Mouse (Mus musculus) myocyte (in vitro differentiated cells): ENCODE data around the gene Nacad. TPM values are rescaled to one million over a fixed set of nuclear protein-coding genes. Genes with fewer than 3 reads are reported as not detected.

Source experiments
- H3K27me3 ChIP-seq: one replicate; pipeline ENCODE4 v1.6.1; 2011; ENCODE audit not compliant: control insufficient read depth, insufficient read depth, insufficient read length
- H3K36me3 ChIP-seq: one replicate; pipeline ENCODE4 v1.6.1; 2011; ENCODE audit not compliant: control insufficient read depth, insufficient read depth
- H3K4me2 ChIP-seq: one replicate; pipeline ENCODE4 v1.6.1; 2011; ENCODE audit warnings: low read depth, control low read depth
- H3K4me3 ChIP-seq: one replicate; pipeline ENCODE4 v1.5.1; 2011; ENCODE audit warnings: mild to moderate bottlenecking, control low read depth, moderate library complexity
- H3K79me2 ChIP-seq: one replicate; pipeline ENCODE4 v1.6.1; 2011; ENCODE audit not compliant: control insufficient read depth, insufficient read depth
- H3ac ChIP-seq: one replicate; pipeline ENCODE4 v1.6.1; 2011; ENCODE audit not compliant: control insufficient read depth, insufficient read length
- CEBPB ChIP-seq: IDR thresholded peaks from 2 replicates; pipeline ENCODE4 v1.6.1; 2011; ENCODE audit warnings: mild to moderate bottlenecking, moderate library complexity; ENCODE audit not compliant: poor library complexity, insufficient read depth, severe bottlenecking
- E2F4 ChIP-seq: IDR thresholded peaks from one replicate; pipeline ENCODE4 v1.6.1; 2011; ENCODE audit warnings: mild to moderate bottlenecking, control low read depth, moderate library complexity; ENCODE audit not compliant: insufficient read depth
- MAX ChIP-seq: IDR thresholded peaks from one replicate; pipeline ENCODE4 v1.6.1; 2011; ENCODE audit warnings: low read depth, mild to moderate bottlenecking, control low read depth
- MYOD1 ChIP-seq, 3 experiments: IDR thresholded peaks; one replicate each; pipeline ENCODE4 v1.6.1; 2011; ENCODE audit warnings: control low read depth in 2 of 3, low read depth in 2 of 3, mild to moderate bottlenecking in 2 of 3, moderate library complexity in 1 of 3; ENCODE audit not compliant: insufficient read length in 2 of 3, control insufficient read depth in 1 of 3
- MYOG ChIP-seq, 3 experiments: IDR thresholded peaks; one replicate each; pipeline ENCODE4 v1.6.1; 2011; ENCODE audit warnings: control low read depth in 2 of 3, low read depth in 2 of 3, mild to moderate bottlenecking in 2 of 3; ENCODE audit not compliant: insufficient read length in 2 of 3, control insufficient read depth in 1 of 3, insufficient read depth in 1 of 3
- POLR2A ChIP-seq: IDR thresholded peaks from one replicate; pipeline ENCODE4 v1.6.1; 2011; ENCODE audit warnings: low read depth, mild to moderate bottlenecking, control low read depth, moderate library complexity; ENCODE audit not compliant: insufficient read length
- POLR2AphosphoS2 ChIP-seq: IDR thresholded peaks from one replicate; pipeline ENCODE4 v1.6.1; 2011; ENCODE audit warnings: low read depth, control low read depth; ENCODE audit not compliant: insufficient read length
- REST ChIP-seq: IDR thresholded peaks from one replicate; pipeline ENCODE4 v1.6.1; 2011; ENCODE audit warnings: mild to moderate bottlenecking, control low read depth, moderate library complexity; ENCODE audit not compliant: insufficient read depth, insufficient read length
- SRF ChIP-seq: IDR thresholded peaks from one replicate; pipeline ENCODE4 v1.6.1; 2011; ENCODE audit warnings: low read depth; ENCODE audit not compliant: control insufficient read depth, insufficient read length
- TCF12 ChIP-seq: IDR thresholded peaks from one replicate; pipeline ENCODE4 v1.6.1; 2011; ENCODE audit warnings: mild to moderate bottlenecking, control low read depth; ENCODE audit not compliant: poor library complexity, insufficient read depth, severe bottlenecking
- TCF3 ChIP-seq: IDR thresholded peaks from one replicate; pipeline ENCODE4 v1.6.1; 2011; ENCODE audit warnings: low read depth, control low read depth; ENCODE audit not compliant: insufficient read length
- USF1 ChIP-seq: IDR thresholded peaks from one replicate; pipeline ENCODE4 v1.6.1; 2011; ENCODE audit warnings: low read depth, mild to moderate bottlenecking, control low read depth, moderate library complexity
- polyA plus RNA-seq: library from polyadenylated mRNA; unstranded; fragments of >200 nt; fragmentation: generic; extraction: Trizol; gene quantifications from one replicate; pipeline ENCODE4 v1.2.1, GENCODE M21; 2012; ENCODE audit warnings: missing spikeins

Gene Nacad
- polyA plus RNA-seq, 1 experiment = 1.00 TPM

GRCm38 (mm10) chr11:6627731-6628130 is 21.9 kb upstream of the Nacad start:
- Histone ChIP-seq H3K36me3 (peaks cover 8% of the 10 kb centered on the region), H3K4me2 (no peak overlapping the region), H3K27me3 (no peaks in the 10 kb centered on the region), H3K4me3 (no peak overlapping the region), H3ac (no peak overlapping the region), H3K79me2 (peaks cover 36% of the 10 kb centered on the region)
- TF ChIP-seq POLR2AphosphoS2 = no peak
- TF ChIP-seq SRF = no peak
- TF ChIP-seq E2F4 = no peak
- no peak for TF ChIP-seq TCF3
- TF ChIP-seq CEBPB = no peak
- TF ChIP-seq MYOD1 (IDR thresholded peaks at IDR 0.05; ENCODE audit: control insufficient read depth in 1 of 3, insufficient read length in 2 of 3, low read depth in 2 of 3) = no peak
- no peak for TF ChIP-seq MAX
- TF ChIP-seq POLR2A = no peak
- TF ChIP-seq USF1 = no peak
- no peak for TF ChIP-seq REST
- no peak for TF ChIP-seq MYOG (IDR thresholded peaks at IDR 0.05; ENCODE audit: control insufficient read depth in 1 of 3, insufficient read depth in 1 of 3, insufficient read length in 2 of 3, low read depth in 2 of 3)

GRCm38 (mm10) chr11:6626388-6626772 is 20.5 kb upstream of the Nacad start:
- Histone ChIP-seq H3K79me2 (peaks cover 50% of the 10 kb centered on the region), H3K36me3 (peaks cover 20% of the 10 kb centered on the region), H3K4me2 (peak overlapping the region; percentile 74), H3K27me3 (no peaks in the 10 kb centered on the region), H3ac (peak overlapping the region; percentile 54), H3K4me3 (peak overlapping the region; percentile 98)
- no peak for TF ChIP-seq CEBPB
- no peak for TF ChIP-seq MAX
- no peak for TF ChIP-seq E2F4
- TF ChIP-seq MYOD1 (IDR thresholded peaks at IDR 0.05; ENCODE audit: control insufficient read depth in 1 of 3, insufficient read length in 2 of 3, low read depth in 2 of 3) = no peak
- TF ChIP-seq REST = no peak
- TF ChIP-seq TCF12 = no peak

GRCm38 (mm10) chr11:6625478-6626387 is 19.9 kb upstream of the Nacad start, which contains the start of gene Tbrg4:
Tbrg4 (minus strand) TSS chr11:6626067.
- no peaks in the 10 kb centered on the region for H3K27me3 ChIP-seq
- H3K79me2 ChIP-seq = peaks cover 51% of the 10 kb centered on the region
- peak within 1 kb of the TSS; percentile 54 for H3ac ChIP-seq
- peaks cover 23% of the 10 kb centered on the region for H3K36me3 ChIP-seq
- H3K4me2 ChIP-seq = peak within 1 kb of the TSS; percentile 98
- TF ChIP-seq REST (no peak), TCF12 (no peak), MAX (peak; percentile 83), E2F4 (no peak), USF1 (no peak), POLR2AphosphoS2 (peak; percentile 88), CEBPB (no peak), TCF3 (no peak), POLR2A (peak; percentile 82), MYOD1 (IDR thresholded peaks at IDR 0.05; ENCODE audit: control insufficient read depth in 1 of 3, insufficient read length in 2 of 3, low read depth in 2 of 3) (no peak), MYOG (IDR thresholded peaks at IDR 0.05; ENCODE audit: control insufficient read depth in 1 of 3, insufficient read depth in 1 of 3, insufficient read length in 2 of 3, low read depth in 2 of 3) (peak in 1 of 3 experiments; percentile 11), SRF (peak; percentile 67)
- peak within 1 kb of the TSS; percentile 98 for H3K4me3 ChIP-seq

GRCm38 (mm10) chr11:6624619-6625382 is 18.9 kb upstream of the Nacad start:
- Histone ChIP-seq H3K27me3 (no peaks in the 10 kb centered on the region), H3K4me3 (peak overlapping the region; percentile 98), H3K36me3 (peaks cover 30% of the 10 kb centered on the region), H3K79me2 (peaks cover 51% of the 10 kb centered on the region), H3K4me2 (peak overlapping the region; percentile 98), H3ac (peak overlapping the region; percentile 54)
- TF ChIP-seq REST (no peak), MYOD1 (IDR thresholded peaks at IDR 0.05; ENCODE audit: control insufficient read depth in 1 of 3, insufficient read length in 2 of 3, low read depth in 2 of 3) (no peak), CEBPB (no peak), POLR2A (no peak), TCF12 (no peak), TCF3 (no peak), MYOG (IDR thresholded peaks at IDR 0.05; ENCODE audit: control insufficient read depth in 1 of 3, insufficient read depth in 1 of 3, insufficient read length in 2 of 3, low read depth in 2 of 3) (no peak), POLR2AphosphoS2 (no peak), E2F4 (no peak), SRF (no peak), USF1 (no peak), MAX (no peak)
